Mouse (Mus musculus) CH12.LX (cell line): Measurements from ENCODE around the gene Alpk1. TPM values are rescaled to one million over a fixed set of nuclear protein-coding genes. Genes with fewer than 3 reads are reported as not detected.

Experiments used
- DNase-seq: peaks from one replicate; pipeline ENCODE4 v3.0.0-alpha.2; 2013; ENCODE audit errors: extremely low read depth
- H3K27ac ChIP-seq: 2 replicates; pipeline ENCODE4 v1.5.1; 2012; ENCODE audit warnings: low read depth, mild to moderate bottlenecking, control low read depth, moderate library complexity; ENCODE audit not compliant: insufficient read depth
- H3K27me3 ChIP-seq: replicated peaks from 2 replicates; pipeline ENCODE3; 2012; ENCODE audit warnings: inconsistent platforms
- H3K36me3 ChIP-seq, 2 experiments: replicated peaks in 1 of 2; 2 replicates each; pipeline versions ENCODE3 to v1.6.1; 2012; ENCODE audit warnings: inconsistent platforms in 1 of 2, low read length in 1 of 2, mild to moderate bottlenecking in 1 of 2, mixed read lengths in 1 of 2, moderate library complexity in 1 of 2; ENCODE audit not compliant: control insufficient read depth in 1 of 2, insufficient read depth in 1 of 2
- H3K4me1 ChIP-seq, 2 experiments: 2 replicates each; pipeline ENCODE4 v1.6.1; 2012; ENCODE audit warnings: inconsistent platforms in 1 of 2, moderate library complexity in 1 of 2; ENCODE audit not compliant: insufficient read depth in 2 of 2, control insufficient read depth in 1 of 2
- H3K4me2 ChIP-seq: 2 replicates; pipeline ENCODE4 v1.6.1; 2012; ENCODE audit warnings: low read depth, mild to moderate bottlenecking, control low read depth; ENCODE audit not compliant: poor library complexity, insufficient read depth, severe bottlenecking
- H3K4me3 ChIP-seq, 3 experiments: fragments of 150-350 bp in 1 of 3; sonication (generic) in 1 of 3; replicated peaks in 1 of 3; 2 replicates each; pipeline versions ENCODE3 to v1.5.1; 2011 to 2012; ENCODE audit warnings: low read depth in 2 of 3, low read length in 2 of 3, mild to moderate bottlenecking in 2 of 3, moderate library complexity in 2 of 3, control low read depth in 1 of 3, improper control_type of control experiment in 1 of 3, inconsistent platforms in 1 of 3, mixed read lengths in 1 of 3; ENCODE audit not compliant: poor library complexity in 1 of 3
- H3K79me2 ChIP-seq: replicated peaks from 2 replicates; pipeline ENCODE4 v1.6.1; 2012; ENCODE audit warnings: mild to moderate bottlenecking, moderate library complexity; ENCODE audit not compliant: control insufficient read depth, poor library complexity, insufficient read depth, severe bottlenecking; ENCODE audit errors: extremely low read depth
- H3K9ac ChIP-seq: 2 replicates; pipeline ENCODE4 v1.6.1; 2012; ENCODE audit warnings: low read depth, mild to moderate bottlenecking, control low read depth, moderate library complexity; ENCODE audit not compliant: insufficient read depth
- H3K9me3 ChIP-seq: replicated peaks from 2 replicates; pipeline ENCODE3; 2012; ENCODE audit warnings: low read length, inconsistent platforms, mixed read lengths
- E2F4 ChIP-seq: IDR thresholded peaks from 2 replicates; pipeline ENCODE4 v1.6.1; 2011; ENCODE audit warnings: low read depth, low read length, improper control_type of control experiment; ENCODE audit not compliant: insufficient replicate concordance
- ELF1 ChIP-seq: IDR thresholded peaks from 2 replicates; pipeline ENCODE4 v1.6.1; 2014; ENCODE audit warnings: low read depth, mild to moderate bottlenecking, inconsistent platforms, low read length, improper control_type of control experiment
- MAZ ChIP-seq: IDR thresholded peaks from 2 replicates; pipeline ENCODE4 v1.6.1; 2012; ENCODE audit warnings: low read depth, mild to moderate bottlenecking, inconsistent platforms, low read length, improper control_type of control experiment, moderate library complexity
- MEF2A ChIP-seq: IDR thresholded peaks from 2 replicates; pipeline ENCODE4 v1.6.1; 2014; ENCODE audit warnings: low read depth, mild to moderate bottlenecking, inconsistent platforms, low read length, improper control_type of control experiment, borderline replicate concordance
- PAX5 ChIP-seq: IDR thresholded peaks from 2 replicates; pipeline ENCODE4 v1.6.1; 2012; ENCODE audit warnings: low read length, inconsistent platforms, mixed read lengths
- POLR2A ChIP-seq: IDR thresholded peaks from 2 replicates; pipeline ENCODE4 v1.6.1; 2011; ENCODE audit warnings: low read depth, mild to moderate bottlenecking, improper control_type of control experiment, low read length
- RAD21 ChIP-seq: IDR thresholded peaks from 2 replicates; pipeline ENCODE4 v1.6.1; 2011; ENCODE audit warnings: low read depth, mild to moderate bottlenecking, low read length, improper control_type of control experiment, moderate library complexity
- RCOR1 ChIP-seq: conservative IDR thresholded peaks from 2 replicates; pipeline ENCODE4 v1.6.1; 2012; ENCODE audit warnings: low read depth, mild to moderate bottlenecking, inconsistent platforms, low read length, improper control_type of control experiment
- SIN3A ChIP-seq: IDR thresholded peaks from 2 replicates; pipeline ENCODE4 v1.6.1; 2012; ENCODE audit warnings: low read length, improper control_type of control experiment, inconsistent platforms
- SMC3 ChIP-seq: IDR thresholded peaks from 2 replicates; pipeline ENCODE4 v1.6.1; 2011; ENCODE audit warnings: low read depth, low read length, improper control_type of control experiment
- UBTF ChIP-seq: IDR thresholded peaks from 2 replicates; pipeline ENCODE4 v1.6.1; 2012; ENCODE audit warnings: low read depth, mild to moderate bottlenecking, inconsistent platforms, low read length, improper control_type of control experiment, moderate library complexity
- ZC3H11A ChIP-seq: IDR thresholded peaks from 2 replicates; pipeline ENCODE4 v1.6.1; 2012; ENCODE audit warnings: low read depth, mild to moderate bottlenecking, inconsistent platforms, low read length, improper control_type of control experiment
- ZNF384 ChIP-seq: IDR thresholded peaks from 2 replicates; pipeline ENCODE4 v1.6.1; 2012; ENCODE audit warnings: low read depth, low read length, improper control_type of control experiment, inconsistent platforms
- dilution Hi-C: fragments of 300-500 bp; cut with MboI; formaldehyde crosslinking; loops from 2 replicates; pipeline ENCODE4 v1.14.3; 2020; ENCODE audit warnings: low sequenced_read_pairs; ENCODE audit not compliant: extremely low pct_unique_long_range_greater_than_20kb, extremely low pct_ligation_motif_present
- in situ Hi-C: fragments of 300-500 bp; cut with MboI; formaldehyde crosslinking; loops from 3 replicates; pipeline ENCODE4 v1.14.3; 2019; ENCODE audit warnings: low sequenced_read_pairs, low pct_ligation_motif_present, low pct_unique_long_range_greater_than_20kb, mixed read lengths
- polyA plus RNA-seq: library from polyadenylated mRNA; unstranded; fragments of >175 nt; gene quantifications from 2 replicates; pipeline ENCODE4 v1.2.1, GENCODE M21; 2012; ENCODE audit warnings: low read depth; ENCODE audit not compliant: insufficient read length
- total RNA-seq, 2 experiments: library from RNA; depleted of rRNA; stranded (reverse); fragments of 300-350 nt in 1 of 2; fragments of >200 nt in 1 of 2; gene quantifications; 2 replicates each; pipeline ENCODE4 v1.2.3; 2012 to 2014

Alpk1 gene
- total and polyA plus RNA-seq, 3 experiments = 1.4 to 1.8 (median 1.5) TPM

GRCm38 (mm10) chr3:127793022-127793421, 12.7 kb upstream of the Alpk1 start:
- TF ChIP-seq MEF2A = no peak
- TF ChIP-seq PAX5 = no peak
- 0 out of 2 replicates have a peak, but pooled peaks have one; percentile 2 for TF ChIP-seq ZNF384
- TF ChIP-seq RCOR1 = no peak
- Histone ChIP-seq H3K79me2 (no peaks in the 10 kb centered on the region), H3K4me1 (peaks cover 3 to 23% of the 10 kb centered on the region in 2 experiments; a peak in 3 of 4 replicates), H3K9me3 (no peaks in the 10 kb centered on the region), H3K9ac (no peak overlapping the region), H3K36me3 (peaks cover 0 to 13% of the 10 kb centered on the region in 2 experiments), H3K4me2 (0 out of 2 replicates have a peak overlapping the region, but pooled peaks have one; percentile 0), H3K27ac (no peak overlapping the region), H3K4me3 (no peak overlapping the region), H3K27me3 (peaks cover 8% of the 10 kb centered on the region)
- in situ Hi-C loops = no loop called here
- dilution Hi-C loops = no loop called here
- DNase-seq = no peak

- H3K27ac ChIP-seq = no peak overlapping the region
- in situ Hi-C loops = no loop called here
- no peak for DNase-seq
- peak overlapping the region in 1 of 3 experiments; percentile 5 for H3K4me3 ChIP-seq
- H3K4me1 ChIP-seq = peaks cover 3 to 29% of the 10 kb centered on the region in 2 experiments; a peak in 3 of 4 replicates
- H3K4me2 ChIP-seq = peak overlapping the region; percentile 97
- dilution Hi-C loops = no loop called here
- TF ChIP-seq UBTF = no peak
- no peak for TF ChIP-seq SMC3
- TF ChIP-seq ELF1 = no peak
- TF ChIP-seq POLR2A = no peak
- TF ChIP-seq ZC3H11A = no peak
- no peak for TF ChIP-seq MAZ
- no peak for TF ChIP-seq RAD21
- no peak for TF ChIP-seq SIN3A
- no peak for TF ChIP-seq E2F4
- no peak for TF ChIP-seq MEF2A
- TF ChIP-seq, all 38 proteins: peak for 0
- peaks cover 0 to 7% of the 10 kb centered on the region in 2 experiments for H3K36me3 ChIP-seq
- peaks cover 8% of the 10 kb centered on the region for H3K27me3 ChIP-seq
- H3K9me3 ChIP-seq = no peaks in the 10 kb centered on the region
- no peak overlapping the region for H3K9ac ChIP-seq
- no peaks in the 10 kb centered on the region for H3K79me2 ChIP-seq
These were observed 11.6 kb upstream of the Alpk1 start for GRCm38 (mm10) chr3:127791595-127792561.
